Mouse (Mus musculus): Measurements from ENCODE around the gene Mt2.

The Mt2 gene

DNA sequence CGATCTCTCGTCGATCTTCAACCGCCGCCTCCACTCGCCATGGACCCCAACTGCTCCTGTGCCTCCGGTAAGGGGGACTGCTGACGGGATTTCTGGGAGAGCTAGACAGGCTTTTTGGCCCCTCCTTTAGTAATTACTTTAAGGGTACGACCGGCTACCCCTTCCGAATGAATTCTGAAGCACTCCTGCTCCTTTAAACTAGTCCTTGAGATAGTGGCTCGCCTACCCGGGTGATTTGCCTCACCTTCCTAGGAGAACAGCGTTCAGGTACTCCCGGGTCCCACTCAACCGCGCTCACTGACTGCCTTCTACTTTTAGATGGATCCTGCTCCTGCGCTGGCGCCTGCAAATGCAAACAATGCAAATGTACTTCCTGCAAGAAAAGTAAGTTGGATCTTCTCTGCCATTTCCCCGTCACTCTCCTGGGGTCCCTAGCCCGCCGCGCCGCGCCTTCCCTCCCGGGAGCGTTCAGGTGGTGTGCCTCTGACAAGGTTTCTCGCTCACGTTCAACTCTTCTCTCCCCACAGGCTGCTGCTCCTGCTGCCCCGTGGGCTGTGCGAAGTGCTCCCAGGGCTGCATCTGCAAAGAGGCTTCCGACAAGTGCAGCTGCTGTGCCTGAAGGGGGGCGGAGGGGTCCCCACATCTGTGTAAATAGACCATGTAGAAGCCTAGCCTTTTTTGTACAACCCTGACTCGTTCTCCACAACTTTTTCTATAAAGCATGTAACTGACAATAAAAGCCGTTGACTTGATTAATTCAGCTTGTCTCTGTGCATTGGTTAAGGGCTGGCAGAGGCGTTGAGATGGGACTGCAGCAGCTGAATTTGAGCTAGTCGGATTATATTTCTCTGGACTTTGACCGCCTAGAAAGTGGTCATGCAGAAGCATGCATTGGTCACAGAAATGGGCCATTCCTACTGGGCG is 607 bp downstream of the Mt2 start:
- DNase-seq (ENCODE audit: low spot score) = no peak

DNA sequence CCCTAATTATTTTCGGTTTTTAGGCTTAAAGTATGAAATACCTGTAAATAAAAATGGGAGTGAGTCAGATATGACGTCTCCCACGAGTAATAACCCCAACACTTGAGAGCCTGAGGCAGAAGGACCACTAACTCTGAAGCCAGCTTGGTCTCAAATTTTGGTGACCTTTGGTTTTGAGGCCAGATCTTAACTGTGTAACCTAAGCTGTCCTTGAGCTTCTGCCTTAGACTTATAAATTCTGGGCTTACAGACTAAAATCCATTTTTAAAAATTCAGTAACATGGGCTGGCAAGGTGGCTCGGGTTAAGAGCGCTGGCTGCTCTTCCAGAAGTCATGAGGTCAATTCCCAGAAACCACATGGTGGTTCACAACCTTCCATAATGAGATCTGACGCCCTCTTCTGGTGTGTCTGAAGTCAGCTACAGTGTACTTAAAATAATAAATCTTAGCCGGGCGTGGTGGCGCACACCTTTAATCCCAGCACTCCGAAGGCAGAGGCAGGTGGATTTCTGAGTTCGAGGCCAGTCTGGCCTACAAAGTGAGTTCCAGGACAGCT is 1.5 kb downstream of the Mt2 start:
- no peak for DNase-seq (ENCODE audit: low spot score)

DNA sequence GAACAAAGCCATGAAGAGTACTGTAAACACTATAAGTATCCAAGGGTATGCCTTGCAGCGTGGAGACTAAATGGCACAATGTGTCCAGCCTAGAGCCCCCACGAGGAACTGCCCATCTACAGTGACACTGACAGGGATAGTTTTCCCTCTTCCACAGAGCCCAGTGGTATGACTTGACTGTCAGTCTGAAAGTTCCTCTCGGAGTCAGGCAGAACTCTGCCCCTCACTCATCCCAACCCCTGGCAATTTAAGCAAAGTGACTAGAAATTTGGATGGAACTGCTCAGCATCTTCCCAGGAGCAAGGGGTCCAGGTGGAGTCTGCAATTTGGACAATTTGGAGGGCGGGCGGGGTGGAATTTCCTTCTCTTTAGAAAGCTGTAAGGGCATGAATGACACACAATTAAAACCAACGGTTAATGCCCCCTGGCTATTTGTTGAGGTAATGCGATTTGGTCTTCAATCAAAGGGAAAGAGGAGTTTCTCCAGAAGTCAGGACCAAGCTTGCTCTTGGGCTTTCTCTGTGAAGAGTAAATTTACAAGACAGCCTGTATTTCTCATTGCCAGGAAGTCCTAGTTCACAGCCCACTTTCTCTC is 2.3 kb downstream of the Mt2 start:
- DNase-seq (ENCODE audit: low spot score) = no peak

DNA sequence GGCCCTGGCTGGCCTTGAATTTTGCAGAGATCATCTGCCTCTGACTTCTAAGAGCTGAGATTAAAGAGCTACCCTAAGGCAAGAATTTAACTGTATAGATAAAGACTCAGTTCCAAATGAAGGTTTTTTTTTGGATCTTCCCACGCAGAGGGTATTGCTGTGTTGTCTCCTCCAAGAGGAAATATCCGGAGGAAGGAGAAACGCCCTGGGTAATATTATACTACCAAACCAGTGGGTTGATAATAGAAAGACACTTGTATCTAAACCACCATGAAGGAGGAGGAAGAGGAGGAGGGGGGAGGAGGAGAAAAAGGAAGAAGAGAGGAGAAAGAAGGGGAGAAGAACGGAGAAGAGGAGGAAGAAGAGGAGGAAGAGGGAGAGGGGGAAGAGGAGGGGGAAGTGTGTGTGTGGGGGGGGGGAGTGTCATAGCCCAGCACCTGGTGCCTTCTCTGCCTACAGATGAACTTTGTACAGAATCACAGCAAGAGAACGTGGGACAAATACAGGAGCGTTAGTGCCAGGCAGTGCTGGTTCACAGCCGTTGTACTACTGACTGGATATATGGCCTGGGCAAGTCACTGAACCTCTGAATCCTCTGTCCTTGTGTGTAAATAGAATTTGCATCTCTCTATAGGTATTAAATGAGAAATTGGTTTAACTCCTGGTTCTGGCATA is 5.4 kb downstream of the Mt2 start:
- no peak for DNase-seq (ENCODE audit: low spot score)

DNA sequence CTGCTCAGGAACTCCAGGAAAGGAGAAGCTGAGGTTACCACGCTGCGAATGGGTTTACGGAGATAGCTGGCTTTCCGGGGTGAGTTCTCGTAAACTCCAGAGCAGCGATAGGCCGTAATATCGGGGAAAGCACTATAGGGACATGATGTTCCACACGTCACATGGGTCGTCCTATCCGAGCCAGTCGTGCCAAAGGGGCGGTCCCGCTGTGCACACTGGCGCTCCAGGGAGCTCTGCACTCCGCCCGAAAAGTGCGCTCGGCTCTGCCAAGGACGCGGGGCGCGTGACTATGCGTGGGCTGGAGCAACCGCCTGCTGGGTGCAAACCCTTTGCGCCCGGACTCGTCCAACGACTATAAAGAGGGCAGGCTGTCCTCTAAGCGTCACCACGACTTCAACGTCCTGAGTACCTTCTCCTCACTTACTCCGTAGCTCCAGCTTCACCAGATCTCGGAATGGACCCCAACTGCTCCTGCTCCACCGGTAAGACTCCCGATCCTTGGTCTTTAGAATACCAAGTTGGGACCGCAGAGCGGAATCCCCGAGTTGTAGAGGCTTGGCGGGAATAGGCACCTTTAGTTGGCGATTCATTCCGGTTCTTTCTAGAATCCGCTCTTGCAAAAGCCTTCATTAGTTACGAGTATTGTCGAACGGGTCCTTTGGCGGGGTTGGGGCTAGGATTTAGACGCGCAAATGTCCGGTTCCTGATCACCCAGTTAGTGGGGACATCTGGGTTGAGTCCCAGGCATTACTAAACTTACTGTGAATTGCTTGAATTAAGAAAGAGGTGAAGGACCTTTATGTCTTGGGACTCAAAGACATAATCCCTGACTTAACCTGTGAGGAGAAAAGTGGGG is 6.6 kb downstream of the Mt2 start, which contains the start of gene Mt1:
Mt1 (plus strand) TSS at position 226 of the 856 bp plus-strand sequence.
- DNase-seq (ENCODE audit: low spot score) = peak; percentile 91

DNA sequence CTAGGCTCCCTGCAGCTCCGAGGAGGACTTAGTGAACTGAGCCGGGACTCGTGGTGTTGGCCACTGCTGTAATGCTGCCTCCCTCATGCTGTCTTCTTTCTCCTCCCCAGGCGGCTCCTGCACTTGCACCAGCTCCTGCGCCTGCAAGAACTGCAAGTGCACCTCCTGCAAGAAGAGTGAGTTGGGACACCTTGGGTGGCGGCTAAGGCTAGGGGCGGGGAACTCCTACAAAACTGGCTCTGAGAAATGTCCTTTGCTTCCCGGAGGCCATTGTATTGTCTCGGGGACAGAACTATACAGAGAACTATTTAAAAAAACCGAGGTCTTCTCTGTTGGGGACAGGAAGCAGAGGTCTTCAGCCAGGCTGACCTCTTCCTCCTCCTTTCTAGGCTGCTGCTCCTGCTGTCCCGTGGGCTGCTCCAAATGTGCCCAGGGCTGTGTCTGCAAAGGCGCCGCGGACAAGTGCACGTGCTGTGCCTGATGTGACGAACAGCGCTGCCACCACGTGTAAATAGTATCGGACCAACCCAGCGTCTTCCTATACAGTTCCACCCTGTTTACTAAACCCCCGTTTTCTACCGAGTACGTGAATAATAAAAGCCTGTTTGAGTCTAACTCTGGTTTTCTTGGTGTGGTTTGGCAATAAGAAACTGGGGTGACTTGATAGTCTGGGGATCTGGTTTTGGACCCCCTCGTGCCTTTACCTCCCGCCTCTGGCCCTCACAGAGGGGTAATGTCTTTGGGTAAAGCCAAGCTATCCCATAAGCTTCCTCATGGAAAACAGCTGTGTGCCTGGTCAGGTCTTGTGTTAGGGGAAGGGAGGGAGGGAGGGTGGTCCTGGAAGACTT is 7.5 kb downstream of the Mt2 start:
- peak; percentile 51 for DNase-seq (ENCODE audit: low spot score)

DNA sequence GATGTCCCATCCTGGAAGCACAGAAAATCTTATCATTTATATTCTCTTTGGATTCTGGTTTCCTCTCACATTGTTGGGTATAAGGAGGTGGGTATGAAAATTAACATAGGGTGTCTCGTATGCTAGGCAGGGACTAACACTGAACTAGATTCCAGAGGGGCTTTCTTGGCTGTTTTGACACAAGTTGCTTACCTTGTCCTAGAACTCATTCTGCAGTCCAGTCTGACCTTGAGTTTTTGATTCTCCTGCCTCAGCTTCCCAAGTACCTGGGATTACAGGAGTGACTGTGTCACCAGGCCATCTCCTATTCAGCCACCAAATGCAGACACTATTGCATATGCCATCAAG is 8.1 kb downstream of the Mt2 start:
- DNase-seq (ENCODE audit: low spot score) = no peak

DNA sequence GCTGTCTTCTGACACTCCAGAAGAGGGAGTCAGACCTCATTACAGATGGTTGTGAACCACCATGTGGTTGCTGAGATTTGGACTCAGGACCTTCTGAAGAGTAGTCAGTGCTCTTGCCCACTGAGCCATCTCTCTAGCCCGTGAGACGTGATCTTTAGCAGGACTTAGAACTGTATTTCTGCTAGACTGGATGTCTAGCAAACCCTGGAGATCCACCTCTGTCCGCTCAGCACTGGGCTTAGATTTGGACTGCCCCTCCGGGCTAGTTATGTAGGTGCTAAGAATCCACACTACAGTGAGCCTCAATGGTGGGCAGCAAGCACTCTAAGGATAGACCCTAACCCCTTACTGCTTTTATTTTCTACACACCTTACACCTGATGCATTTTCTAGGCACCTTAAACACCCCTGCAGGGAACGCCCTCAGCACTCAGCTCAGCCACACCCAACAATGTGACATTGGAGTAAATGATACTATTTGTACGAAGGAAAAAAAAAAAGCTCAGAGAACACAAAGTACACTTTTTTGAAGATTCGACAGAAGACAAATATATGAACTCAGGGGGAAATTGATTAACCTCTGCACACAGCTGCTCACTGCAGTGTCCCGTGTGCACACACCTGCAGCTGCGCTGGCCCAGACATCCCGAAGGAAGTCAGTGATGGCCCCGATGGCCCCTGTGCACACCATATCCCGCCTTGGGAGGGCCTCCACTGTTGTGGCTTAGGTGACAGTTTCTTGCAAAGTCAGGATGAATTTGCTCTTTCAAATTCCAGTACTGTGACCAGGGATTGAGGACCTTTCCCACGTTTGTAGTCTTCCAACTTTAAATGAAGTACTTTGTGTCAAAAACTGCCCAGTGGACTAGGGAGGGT is 9.8 kb downstream of the Mt2 start:
- no peak for DNase-seq (ENCODE audit: low spot score)

DNA sequence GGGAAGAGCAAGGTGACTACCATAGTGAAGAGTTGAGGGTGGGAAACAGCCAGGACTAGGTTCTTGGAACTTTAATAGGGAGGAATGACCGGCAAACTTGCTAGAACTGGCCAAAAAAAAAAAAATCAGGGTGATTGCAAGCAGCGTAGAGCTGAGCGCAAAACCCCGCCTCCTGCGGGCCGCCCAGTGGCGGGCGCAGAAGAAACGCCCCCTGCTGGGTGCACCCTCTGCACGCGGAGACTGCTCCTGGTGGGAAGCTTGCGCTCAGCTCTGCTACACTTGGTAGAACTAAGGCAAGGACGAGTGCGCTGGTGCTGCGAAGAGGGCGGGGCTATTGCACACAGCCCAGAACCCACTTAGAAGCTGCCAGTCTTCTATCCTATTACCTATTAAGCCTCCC is 10.7 kb downstream of the Mt2 start:
- DNase-seq (ENCODE audit: low spot score) = peak; percentile 78

DNA sequence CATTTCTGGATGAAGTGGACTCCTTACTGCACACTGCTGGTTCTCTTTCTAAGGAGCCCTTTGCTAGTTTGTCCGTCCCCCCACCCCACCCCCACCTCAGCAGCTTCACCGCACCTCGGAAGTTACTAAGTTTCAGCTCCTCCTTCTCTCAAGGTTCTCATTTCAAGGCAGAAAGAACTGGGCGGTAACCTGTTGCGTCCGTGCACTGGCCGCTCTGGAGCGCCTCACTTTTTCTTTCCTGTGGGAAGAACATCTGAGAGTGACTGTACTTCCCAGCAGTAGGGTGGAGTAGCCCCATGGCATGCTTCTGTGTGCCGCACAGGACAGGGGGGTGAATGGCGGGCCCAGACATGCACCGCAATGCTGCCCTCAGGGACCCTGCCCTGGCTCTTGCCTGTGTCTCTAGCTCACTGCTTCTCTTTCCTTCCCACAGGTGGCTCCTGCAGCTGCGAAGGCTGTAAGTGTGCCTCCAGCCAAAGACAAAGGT is 11.9 kb downstream of the Mt2 start:
- DNase-seq (ENCODE audit: low spot score) = no peak

DNA sequence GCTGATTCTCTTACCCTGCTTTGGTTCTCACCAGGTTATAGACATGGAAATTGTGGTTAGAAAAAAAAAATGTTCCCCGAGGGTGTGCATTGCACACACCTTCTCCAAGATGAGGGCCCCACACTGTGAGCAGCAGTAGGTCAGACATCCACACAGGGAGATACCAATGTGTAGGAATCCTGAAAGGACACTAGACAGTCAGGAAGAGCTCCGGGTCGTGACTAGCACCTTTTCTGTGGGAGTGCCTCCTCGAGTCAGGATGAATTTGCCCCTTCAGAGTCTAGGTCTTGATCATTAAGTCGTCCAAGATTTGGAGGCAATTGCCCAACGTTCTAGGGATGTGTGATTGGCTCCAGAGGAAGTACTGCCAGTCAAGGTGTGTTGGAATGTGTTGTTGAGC is 13.3 kb downstream of the Mt2 start:
- no peak for DNase-seq (ENCODE audit: low spot score)

DNA sequence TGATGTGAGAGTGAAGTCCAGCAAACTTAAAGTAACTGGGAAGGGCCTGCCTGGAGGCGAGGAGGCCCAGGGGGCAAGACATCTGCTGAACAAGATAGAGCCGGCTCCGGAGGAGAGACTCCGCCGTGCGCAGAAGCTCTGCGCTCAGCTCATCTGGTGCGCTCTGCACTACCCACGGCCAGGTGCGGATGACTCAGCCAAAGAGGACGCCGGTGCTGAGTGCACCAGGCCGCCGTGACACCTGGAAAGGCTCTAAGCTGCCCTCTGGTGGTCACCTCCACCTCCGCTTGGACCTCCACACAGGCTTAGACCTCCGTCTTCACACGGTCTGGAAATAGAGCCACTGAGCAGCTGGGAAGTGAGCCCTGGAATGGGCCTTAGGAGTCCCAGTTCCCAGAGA is 14.1 kb downstream of the Mt2 start:
- peak; percentile 84 for DNase-seq (ENCODE audit: low spot score)

DNA sequence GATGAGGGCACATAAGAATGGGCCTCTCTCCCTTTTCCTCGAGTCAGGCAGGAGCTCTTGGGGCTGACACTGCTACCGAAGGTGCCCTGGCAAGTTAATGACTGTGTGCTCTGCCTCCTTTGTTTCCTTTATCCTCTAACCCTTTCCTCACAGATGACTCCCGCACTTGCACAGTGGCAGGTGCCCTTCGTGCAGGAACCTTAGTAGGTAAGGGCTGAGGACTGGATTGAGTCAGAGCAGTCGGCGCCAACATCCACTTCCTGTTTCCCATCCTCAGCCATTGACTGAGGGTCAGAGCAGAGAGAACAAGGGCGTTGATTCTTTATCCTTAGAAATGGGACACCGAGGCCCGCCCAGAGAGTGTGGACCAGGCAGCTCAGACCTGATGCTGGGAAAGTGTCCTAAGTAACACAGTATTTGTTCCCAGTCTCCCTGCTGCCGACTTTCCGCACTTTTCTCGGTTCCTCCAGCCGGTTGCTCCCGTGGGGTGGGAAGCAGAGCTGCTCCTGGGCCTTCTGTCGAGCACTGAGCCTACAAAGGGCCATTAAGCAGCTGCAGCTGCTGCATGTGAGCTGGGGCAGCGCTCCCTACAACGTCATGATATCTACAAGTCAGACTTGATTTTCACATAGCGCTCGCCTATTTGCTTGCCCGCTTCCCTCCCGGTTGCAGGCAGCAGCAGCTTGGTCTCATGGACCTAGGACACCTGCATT is 15.0 kb downstream of the Mt2 start:
- no peak for DNase-seq (ENCODE audit: low spot score)

DNA sequence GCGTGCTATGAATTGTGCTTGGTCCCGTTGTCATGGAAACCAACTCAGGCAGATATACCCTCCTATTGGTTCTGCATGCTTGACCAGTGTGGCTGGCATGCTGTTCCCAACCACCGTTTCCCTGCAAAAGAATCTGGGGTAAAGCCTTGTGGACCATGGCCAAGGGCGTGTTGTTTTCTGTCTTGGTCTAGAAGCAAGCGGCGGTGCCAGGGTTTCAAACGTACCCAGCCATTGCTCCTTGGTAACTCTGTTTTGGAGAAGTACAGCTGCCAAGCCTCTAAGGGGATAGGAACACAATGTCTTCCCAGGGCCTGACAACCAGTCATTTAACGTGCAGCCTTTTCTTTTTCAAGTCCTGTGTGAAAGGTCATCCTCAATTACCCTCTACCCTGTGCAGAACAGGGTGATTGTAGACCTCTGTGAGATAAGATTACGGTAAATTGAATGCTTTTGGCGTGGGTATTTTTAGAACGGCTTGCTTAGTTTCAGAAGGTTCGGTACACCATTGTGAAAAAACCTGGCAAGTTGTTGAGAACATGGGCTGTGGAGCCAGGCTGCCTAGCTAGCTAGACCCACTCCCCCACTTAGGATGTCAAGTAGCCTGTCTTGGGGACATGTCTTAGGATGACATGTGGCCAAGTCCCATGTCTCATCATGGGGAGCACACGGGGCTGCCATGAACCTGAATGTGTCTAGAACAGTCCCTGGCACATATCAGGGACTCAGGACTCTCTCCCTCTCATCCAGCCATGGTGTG is 17.0 kb downstream of the Mt2 start:
- no peak for DNase-seq (ENCODE audit: low spot score)

DNA sequence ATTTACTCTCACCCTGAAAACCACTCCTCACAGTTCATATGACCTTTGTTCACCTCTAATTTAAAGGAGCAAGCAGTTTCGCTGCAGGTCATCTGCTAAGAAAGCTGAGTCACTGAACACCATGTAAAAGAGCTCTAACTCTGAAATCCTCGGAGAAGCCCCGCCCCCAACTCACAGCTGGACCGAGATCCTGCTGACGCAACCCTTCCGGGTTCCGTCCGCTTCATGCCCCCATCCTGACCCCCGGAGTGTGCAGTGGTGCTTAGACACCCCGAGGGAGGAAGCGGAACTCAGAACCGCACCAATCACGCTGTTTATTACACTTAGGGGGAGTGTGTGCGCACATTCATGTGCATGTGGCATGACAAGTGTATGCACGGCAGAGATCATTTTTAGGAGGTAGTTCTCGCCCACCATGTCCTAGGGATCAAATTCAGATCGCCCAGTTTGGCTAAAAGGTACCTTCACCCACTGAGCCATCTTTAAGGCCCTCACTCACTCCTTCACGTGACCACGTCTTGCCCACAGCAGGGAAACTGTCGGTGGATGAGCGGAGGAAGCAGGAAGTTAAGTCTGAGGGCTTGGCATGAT is 18.7 kb downstream of the Mt2 start:
- peak; percentile 49 for DNase-seq (ENCODE audit: low spot score)

DNA sequence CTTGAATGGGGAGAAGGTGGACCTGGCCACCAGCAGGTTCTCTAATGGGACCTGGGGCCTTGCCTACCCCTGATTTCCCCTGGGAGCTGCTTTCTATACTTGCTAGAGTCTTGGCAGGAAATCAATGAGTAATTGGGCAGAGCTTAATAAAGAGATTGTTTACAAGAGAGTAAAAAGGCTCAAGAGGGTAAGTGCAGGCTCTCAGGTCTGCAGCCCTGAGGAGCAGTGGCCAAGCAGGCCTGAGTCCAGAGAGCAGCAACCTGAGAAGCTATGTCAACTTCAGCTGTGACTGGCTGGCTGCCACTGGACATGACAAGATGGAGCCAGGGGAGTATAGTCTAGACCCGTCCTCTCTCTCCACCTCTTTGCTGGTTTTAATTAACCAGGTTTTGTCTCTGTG is 20.5 kb downstream of the Mt2 start:
- no peak for DNase-seq (ENCODE audit: low spot score)

DNA sequence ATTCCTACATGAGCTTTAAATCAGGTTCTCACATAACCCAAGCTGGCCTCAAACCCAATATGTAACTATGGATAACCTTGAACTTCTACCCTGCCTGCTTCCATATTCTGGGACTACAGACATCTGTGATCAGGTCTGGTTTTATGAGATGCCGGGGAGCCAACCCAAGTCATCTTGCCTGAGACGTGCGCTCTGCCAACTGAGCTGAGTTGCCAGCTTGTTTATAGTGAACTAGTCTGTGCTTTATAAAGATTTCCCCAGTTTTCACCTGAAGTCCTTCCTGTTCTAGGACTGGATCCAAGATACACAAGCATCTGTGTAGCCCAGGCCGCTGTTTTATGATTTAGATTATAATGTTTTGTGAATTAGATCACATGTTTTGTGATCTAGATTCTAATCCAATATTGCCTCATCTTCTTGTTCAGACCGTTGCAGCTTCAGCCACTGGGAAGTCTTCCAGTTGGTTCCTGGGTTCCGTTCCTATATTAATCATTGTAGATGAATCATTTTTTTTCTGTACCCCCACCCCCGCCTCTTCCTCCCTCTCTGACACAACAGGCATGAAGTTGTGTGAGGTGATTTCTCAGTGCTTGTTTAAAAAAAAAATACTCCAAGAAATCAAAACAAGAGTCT is 22.2 kb downstream of the Mt2 start:
- DNase-seq (ENCODE audit: low spot score) = no peak

All from embryo, embryonic 10 days (tissue).